Comparison of ENCODE assay signal across 8 mouse cellular contexts in genomic region chr8:92356613-92357375, GRCm38 (mm10). TPM values are rescaled to one million over a fixed set of nuclear protein-coding genes. Genes with fewer than 3 reads are reported as not detected.
A peak's percentile ranks its signal among the peaks of the same experiment; 100 is the strongest.
DNase-seq lines count a peak whose midpoint lies in the region; ATAC-seq lines count a peak whose summit lies in the region.

No protein-coding gene starts in this region.

- under 1% methylated on average over 40 of the region's 40 CpGs for WGBS in kidney, embryonic 14.5 days
- WGBS in embryonic facial prominence, embryonic 11.5 days: under 1% methylated on average over 40 of the region's 40 CpGs
- WGBS in hindbrain, embryonic 13.5 days: under 1% methylated on average over 40 of the region's 40 CpGs
- WGBS in midbrain, embryonic 12.5 days: 1% methylated on average over 40 of the region's 40 CpGs

- peaks cover 31% of the 10 kb centered on the region; the same call in 1 of the 2 replicates for H3K4me1 ChIP-seq in kidney, embryonic 14.5 days (ENCODE audit: control insufficient read depth, insufficient read depth, low read length)
- H3K4me1 ChIP-seq in embryonic facial prominence, embryonic 11.5 days (ENCODE audit: control insufficient read depth, insufficient read depth, low read length): no peaks in the 10 kb centered on the region; the same call in none of the 2 replicates
- H3K4me1 ChIP-seq in hindbrain, embryonic 13.5 days (replicated peaks): peaks cover 64% of the 10 kb centered on the region
- H3K4me1 ChIP-seq in midbrain, embryonic 12.5 days: peaks cover 45% of the 10 kb centered on the region

- peak; percentile 7 for ATAC-seq in kidney, embryonic 14.5 days (ENCODE audit: low FRiP score, low TSS enrichment)
- ATAC-seq in embryonic facial prominence, embryonic 11.5 days (replicated peaks; ENCODE audit: insufficient number of reproducible peaks, low FRiP score, low TSS enrichment, low read depth): peak; percentile 8; the same call in 1 of the 2 replicates
- no peak for ATAC-seq in hindbrain, embryonic 13.5 days (ENCODE audit: low FRiP score)
- no peak for ATAC-seq in midbrain, embryonic 12.5 days (ENCODE audit: low FRiP score, low read depth)
- ATAC-seq in activated CD4-positive, CD25-positive, alpha-beta regulatory T cell, adult 4 months: no peak

- no peaks in the 10 kb centered on the region for H3K9me3 ChIP-seq in kidney, embryonic 14.5 days (ENCODE audit: control insufficient read depth, low read length)
- H3K9me3 ChIP-seq in embryonic facial prominence, embryonic 11.5 days (replicated peaks; ENCODE audit: control insufficient read depth, low read length): no peaks in the 10 kb centered on the region
- no peaks in the 10 kb centered on the region for H3K9me3 ChIP-seq in hindbrain, embryonic 13.5 days
- H3K9me3 ChIP-seq in midbrain, embryonic 12.5 days: no peaks in the 10 kb centered on the region

- H3K4me3 ChIP-seq in kidney, embryonic 14.5 days (ENCODE audit: low read length): peak overlapping the region; percentile 63
- peak overlapping the region; percentile 68 for H3K4me3 ChIP-seq in embryonic facial prominence, embryonic 11.5 days (ENCODE audit: low read depth, low read length)
- peak overlapping the region; percentile 63 for H3K4me3 ChIP-seq in hindbrain, embryonic 13.5 days
- H3K4me3 ChIP-seq in midbrain, embryonic 12.5 days: peak overlapping the region; percentile 91

- H3K4me2 ChIP-seq in kidney, embryonic 14.5 days (replicated peaks; ENCODE audit: low read depth, low read length): peak overlapping the region; percentile 71
- peak overlapping the region; percentile 75 for H3K4me2 ChIP-seq in embryonic facial prominence, embryonic 11.5 days (ENCODE audit: low read depth, low read length)
- peak overlapping the region; percentile 76 for H3K4me2 ChIP-seq in hindbrain, embryonic 13.5 days
- peak overlapping the region; percentile 78 for H3K4me2 ChIP-seq in midbrain, embryonic 12.5 days (replicated peaks)

- peaks cover 78% of the 10 kb centered on the region for H3K27me3 ChIP-seq in kidney, embryonic 14.5 days (ENCODE audit: control insufficient read depth, insufficient read depth, low read length)
- H3K27me3 ChIP-seq in embryonic facial prominence, embryonic 11.5 days (ENCODE audit: control insufficient read depth, insufficient read depth, low read length): peaks cover 4% of the 10 kb centered on the region
- peaks cover 39% of the 10 kb centered on the region for H3K27me3 ChIP-seq in hindbrain, embryonic 13.5 days
- H3K27me3 ChIP-seq in midbrain, embryonic 12.5 days: no peaks in the 10 kb centered on the region

- H3K9ac ChIP-seq in kidney, embryonic 14.5 days (ENCODE audit: low read depth, low read length): peak overlapping the region; percentile 55; the same call in 1 of the 2 replicates
- peak overlapping the region; percentile 80 for H3K9ac ChIP-seq in embryonic facial prominence, embryonic 11.5 days (replicated peaks; ENCODE audit: low read length)
- H3K9ac ChIP-seq in hindbrain, embryonic 13.5 days: peak overlapping the region; percentile 78
- peak overlapping the region; percentile 100 for H3K9ac ChIP-seq in midbrain, embryonic 12.5 days (replicated peaks)

- no peak overlapping the region for H3K27ac ChIP-seq in kidney, embryonic 14.5 days (ENCODE audit: low read depth, low read length)
- peak overlapping the region; percentile 95 for H3K27ac ChIP-seq in embryonic facial prominence, embryonic 11.5 days (replicated peaks; ENCODE audit: low read depth, low read length)
- peak overlapping the region; percentile 97 for H3K27ac ChIP-seq in hindbrain, embryonic 13.5 days
- H3K27ac ChIP-seq in midbrain, embryonic 12.5 days (replicated peaks): peak overlapping the region; percentile 99

- no peaks in the 10 kb centered on the region for H3K36me3 ChIP-seq in kidney, embryonic 14.5 days (ENCODE audit: control insufficient read depth, insufficient read depth, low read length)
- no peaks in the 10 kb centered on the region for H3K36me3 ChIP-seq in embryonic facial prominence, embryonic 11.5 days (replicated peaks; ENCODE audit: control insufficient read depth, insufficient read depth, low read depth, low read length)
- no peaks in the 10 kb centered on the region; the same call in 1 of the 2 replicates for H3K36me3 ChIP-seq in hindbrain, embryonic 13.5 days
- H3K36me3 ChIP-seq in midbrain, embryonic 12.5 days: peaks cover 12% of the 10 kb centered on the region

- DNase-seq in kidney, postnatal 14 days: no peak
- DNase-seq in embryonic facial prominence, embryonic 11.5 days (ENCODE audit: low spot score): no peak
- DNase-seq in layer of hippocampus, adult 9-10 months (ENCODE audit: low spot score): no peak
- DNase-seq in urinary bladder, postnatal 4 days (ENCODE audit: low spot score in 2 of 2): no peak

RNA-seq across cellular contexts. Expression of gene Irx5, which starts 0.6 kb away (rescaled TPM):
- polyA plus RNA-seq in kidney, embryonic 14.5 days (2014; fragmentation: Nextera tagmentation; extraction: Ambion mirVana): 2.1 and 2.7 TPM in 2 replicates
- 19.4 and 20.9 TPM in 2 replicates for polyA plus RNA-seq in embryonic facial prominence, embryonic 11.5 days (2014; fragmentation: Nextera tagmentation; extraction: Ambion mirVana)
- polyA plus RNA-seq in hindbrain, embryonic 13.5 days (2015; fragmentation: Nextera tagmentation; extraction: Ambion mirVana): 15.4 and 18.4 TPM in 2 replicates
- 56.5 and 58.1 TPM in 2 replicates for polyA plus RNA-seq in midbrain, embryonic 12.5 days (2016; fragmentation: Nextera tagmentation; extraction: Ambion mirVana)
- not detected for polyA plus RNA-seq in activated CD4-positive, CD25-positive, alpha-beta regulatory T cell, adult 4 months (2017; shearing (Covaris generic))

Comparison
In these comparisons a context has a peak if more than half of its experiments do, and no peak if none do; other contexts are left out.
1. ATAC-seq: peak in kidney, embryonic 14.5 days (single experiment) and embryonic facial prominence, embryonic 11.5 days (single experiment); none in hindbrain, embryonic 13.5 days (single experiment), midbrain, embryonic 12.5 days (single experiment) and activated CD4-positive, CD25-positive, alpha-beta regulatory T cell, adult 4 months (single experiment).
2. Peak in every context shown above with its lines, with median percentiles within 50 percentile points of each other: H3K4me2 ChIP-seq, H3K4me3 ChIP-seq and H3K9ac ChIP-seq.